8 mouse cellular contexts compared by ENCODE assay signal in genomic region chr11:95988533-95988932, GRCm38 (mm10). TPM values are rescaled to one million over a fixed set of nuclear protein-coding genes. Genes with fewer than 3 reads are reported as not detected.
A peak's percentile ranks its signal among the peaks of the same experiment; 100 is the strongest.
DNase-seq lines count a peak whose midpoint lies in the region; ATAC-seq and TF ChIP-seq lines count a peak whose summit lies in the region.

No protein-coding gene starts in this region.

- H3K27ac ChIP-seq in stomach, embryonic 15.5 days, result peak overlapping the region; percentile 71

- CTCF ChIA-PET in Patski (lab: Charles Lee), result no interaction called here

- POLR2A ChIA-PET in Patski (lab: Charles Lee), result no interaction called here

- no peaks in the 10 kb centered on the region for H3K27me3 ChIP-seq in Patski
- no peaks in the 10 kb centered on the region for H3K27me3 ChIP-seq in stomach, embryonic 15.5 days (replicated peaks)

- in situ Hi-C loops in Patski (cut with MboI; ENCODE audit: low pct_unique_long_range_greater_than_20kb), result loop anchor here (25.0 kb wide), 1 partner anchor 101 kb away; no protein-coding TSS in a partner anchor

- no peak overlapping the region for H3K4me2 ChIP-seq in stomach, embryonic 15.5 days

- 38% methylated on average over 9 of the region's 9 CpGs for WGBS in stomach, embryonic 15.5 days

- DNase-seq in Patski (ENCODE audit: low read depth, low spot score), result no peak
- peak; percentile 90 for DNase-seq in brain, embryonic 14.5 days (ENCODE audit: low read depth)
- DNase-seq in heart, adult 9 months (ENCODE audit: low spot score in 2 of 2), result peak; percentile 23 to 49
- DNase-seq in kidney, adult 8-10 months, result peak; percentile 80 to 91
- DNase-seq in lung, adult 18-20 months, result peak; percentile 88 to 92
- no peak for DNase-seq in frontal cortex, postnatal 36 days (ENCODE audit: low spot score in 2 of 2)
- DNase-seq in right cerebral cortex, adult 18-20 months, result no peak

- H3K9ac ChIP-seq in stomach, embryonic 15.5 days, result no peak overlapping the region

- H3K36me3 ChIP-seq in stomach, embryonic 15.5 days, result no peaks in the 10 kb centered on the region

- no peak overlapping the region for H3K4me3 ChIP-seq in stomach, embryonic 15.5 days (replicated peaks)

- TF ChIP-seq CTCF in Patski (IDR thresholded peaks at IDR 0.05), result no peak
- TF ChIP-seq CTCF in brain, embryonic 14.5 days (IDR thresholded peaks at IDR 0.05; ENCODE audit: borderline replicate concordance, extremely low read depth, insufficient read depth, insufficient read length), result no peak

- no peaks in the 10 kb centered on the region for H3K9me3 ChIP-seq in stomach, embryonic 15.5 days

- peak; percentile 26 for ATAC-seq in Patski
- peak; percentile 40; the same call in 1 of the 2 replicates for ATAC-seq in stomach, embryonic 15.5 days (ENCODE audit: insufficient read depth, low FRiP score, low read depth)

- TF ChIP-seq POLR2A in brain, embryonic 14.5 days (IDR thresholded peaks at IDR 0.05; ENCODE audit: borderline replicate concordance, extremely low read depth, insufficient read depth, insufficient read length, poor library complexity, severe bottlenecking), result no peak

- H3K4me1 ChIP-seq in stomach, embryonic 15.5 days, result peaks cover 49% of the 10 kb centered on the region

RNA-seq across cellular contexts. Expression of gene Igf2bp1, which starts 17.2 kb away (rescaled TPM):
- 1.2 TPM for polyA plus RNA-seq in Patski (2021)
- 11.9 and 13.4 TPM in 2 replicates for polyA plus RNA-seq in brain, embryonic 14.5 days (2012; rRNA removed)
- polyA plus RNA-seq in stomach, embryonic 15.5 days (2015; fragmentation: Nextera tagmentation; extraction: Ambion mirVana), result 27.8 and 31.0 TPM in 2 replicates

RNA-seq across cellular contexts. Expression of gene Gip, which starts 35.8 kb away (rescaled TPM):
- polyA plus RNA-seq in Patski (2021), result not detected
- polyA plus RNA-seq in brain, embryonic 14.5 days (2012; rRNA removed), result not detected in 2 replicates
- polyA plus RNA-seq in stomach, embryonic 15.5 days (2015; fragmentation: Nextera tagmentation; extraction: Ambion mirVana), result 2.3 and 2.9 TPM in 2 replicates

RNA-seq across cellular contexts. Expression of gene Snf8, which starts 46.2 kb away (rescaled TPM):
- polyA plus RNA-seq in Patski (2021), result 100 TPM
- polyA plus RNA-seq in brain, embryonic 14.5 days (2012; rRNA removed), result 52.7 and 60.8 TPM in 2 replicates
- 87.6 and 98.6 TPM in 2 replicates for polyA plus RNA-seq in stomach, embryonic 15.5 days (2015; fragmentation: Nextera tagmentation; extraction: Ambion mirVana)

Comparison
In these comparisons a context has a peak if more than half of its experiments do, and no peak if none do; other contexts are left out.
1. DNase-seq: peak in brain, embryonic 14.5 days (single experiment), heart, adult 9 months (2 of 2), kidney, adult 8-10 months (2 of 2) and lung, adult 18-20 months (2 of 2); none in Patski (single experiment), frontal cortex, postnatal 36 days (0 of 2) and right cerebral cortex, adult 18-20 months (single experiment).